ENCODE assay signal across 8 mouse cellular contexts in the genomic region with DNA sequence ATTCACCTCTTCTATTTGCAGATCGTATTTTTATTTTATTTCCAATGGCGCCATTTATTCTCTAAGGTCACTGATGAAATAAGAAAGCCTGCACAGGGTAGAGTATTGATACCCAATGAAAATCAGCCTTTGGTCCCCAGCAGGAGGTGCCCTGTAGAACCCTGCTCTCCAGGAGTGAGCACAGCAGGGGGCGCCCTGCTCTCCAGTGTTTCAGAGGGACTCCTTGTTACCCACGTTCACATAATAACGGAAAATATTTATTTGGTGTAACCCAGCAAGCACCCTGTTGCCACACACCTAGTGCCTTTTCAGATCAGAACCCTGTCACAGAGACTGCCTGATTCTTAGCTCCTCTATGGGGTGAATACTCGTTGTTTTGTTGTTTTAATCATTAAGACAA. TPM values are rescaled to one million over a fixed set of nuclear protein-coding genes. Genes with fewer than 3 reads are reported as not detected.
DNase-seq lines count a peak whose midpoint lies in the region; ATAC-seq and TF ChIP-seq lines count a peak whose summit lies in the region.

No protein-coding gene starts in this region.

- H3K36me3 ChIP-seq in kidney, adult 2 months (ENCODE audit: control insufficient read depth, insufficient read depth, low read length): no peaks in the 10 kb centered on the region
- no peaks in the 10 kb centered on the region for H3K36me3 ChIP-seq in liver, embryonic 14.5 days (replicated peaks; ENCODE audit: control insufficient read depth, insufficient read depth, low read depth)

- DNase-seq in urinary bladder, postnatal 25 days (ENCODE audit: low spot score): peak; percentile 61
- DNase-seq in urinary bladder, postnatal 10 days (ENCODE audit: low spot score): no peak
- DNase-seq in c-Kit-positive CD71-positive TER-119-positive erythroid progenitor cells, embryonic 14.5 days (ENCODE audit: low spot score): peak; percentile 79
- peak; percentile 77 for DNase-seq in kidney, adult 2 months
- DNase-seq in liver, embryonic 14.5 days (ENCODE audit: low read depth in 3 of 3, low spot score in 3 of 3): peak in 1 of 3 experiments; percentile 66
- peak; percentile 96 for DNase-seq in thymus, postnatal 4 days

- H3K27me3 ChIP-seq in kidney, adult 2 months (replicated peaks; ENCODE audit: control insufficient read depth, insufficient read depth, low read length): no peaks in the 10 kb centered on the region
- H3K27me3 ChIP-seq in liver, embryonic 14.5 days (ENCODE audit: control insufficient read depth, insufficient read depth, low read length): no peaks in the 10 kb centered on the region

- ATAC-seq in granulocyte monocyte progenitor cell, adult 5-6 weeks (replicated peaks; ENCODE audit: poor library complexity, severe bottlenecking): peak; percentile 27
- ATAC-seq in liver, embryonic 14.5 days (ENCODE audit: insufficient read depth): peak; percentile 40; the same call in 1 of the 2 replicates
- ATAC-seq in neutrophil, adult 5-6 weeks (ENCODE audit: extremely low read depth, insufficient number of reproducible peaks, low FRiP score, poor library complexity, severe bottlenecking): peak; percentile 35; the same call in 1 of the 2 replicates

- WGBS in kidney, adult 2 months: 43% methylated on average over 6 of the region's 6 CpGs
- WGBS in liver, embryonic 14.5 days (ENCODE audit: insufficient replicate concordance): 21% methylated on average over 6 of the region's 6 CpGs

- TF ChIP-seq CTCF in kidney, adult 2 months (conservative IDR thresholded peaks at IDR 0.05; ENCODE audit: insufficient read depth, insufficient read length, low read depth, low read length): peak; percentile 75
- peak; percentile 93 for TF ChIP-seq CTCF in liver, embryonic 14.5 days (IDR thresholded peaks at IDR 0.05; ENCODE audit: low read depth)

- H3K4me2 ChIP-seq in liver, embryonic 14.5 days (ENCODE audit: low read depth): no peak overlapping the region; the same call in 1 of the 2 replicates

- peaks cover 33% of the 10 kb centered on the region for H3K4me1 ChIP-seq in kidney, adult 2 months (ENCODE audit: control insufficient read depth, insufficient read depth, low read length)
- peaks cover 8 to 32% of the 10 kb centered on the region in 2 experiments for H3K4me1 ChIP-seq in liver, embryonic 14.5 days (replicated peaks; ENCODE audit: control insufficient read depth in 2 of 2, insufficient read depth in 2 of 2, low read length in 1 of 2)

- peak overlapping the region; percentile 9; the same call in 1 of the 2 replicates for H3K27ac ChIP-seq in kidney, adult 2 months (ENCODE audit: insufficient read depth, low read depth, low read length)
- H3K27ac ChIP-seq in liver, embryonic 14.5 days: peak overlapping the region; percentile 54

- no peak overlapping the region for H3K4me3 ChIP-seq in kidney, adult 2 months (ENCODE audit: insufficient read depth, low read depth, low read length)
- H3K4me3 ChIP-seq in liver, embryonic 14.5 days (ENCODE audit: insufficient read depth in 1 of 2, low read depth in 2 of 2, low read length in 2 of 2): no peak overlapping the region

- H3K9me3 ChIP-seq in liver, embryonic 14.5 days (ENCODE audit: control insufficient read depth, low read length): no peaks in the 10 kb centered on the region

- no peak overlapping the region for H3K9ac ChIP-seq in liver, embryonic 14.5 days (replicated peaks)

- TF ChIP-seq POLR2A in kidney, adult 2 months (IDR thresholded peaks at IDR 0.05; ENCODE audit: low read depth, low read length): no peak

- no peak for TF ChIP-seq EP300 in liver, embryonic 14.5 days (IDR thresholded peaks at IDR 0.05; ENCODE audit: low read depth)

RNA-seq across cellular contexts. Expression of a gene that starts 11.3 kb away (rescaled TPM):
- total RNA-seq in granulocyte monocyte progenitor cell, adult 5-6 weeks (2014; fragmentation: Nextera tagmentation): 112 and 113 TPM in 2 replicates
- total RNA-seq in granulocyte monocyte progenitor cell, adult 5-6 weeks (2017): 97.9 and 112 TPM in 2 replicates
- 40.6 and 46.6 TPM in 2 replicates for polyA plus RNA-seq in kidney, adult 2 months (2012; rRNA removed)
- 10.9 and 11.5 TPM in 2 replicates for polyA plus RNA-seq in liver, embryonic 14.5 days (2012; rRNA removed)
- polyA plus RNA-seq in liver, embryonic 14.5 days (2014; fragmentation: Nextera tagmentation; extraction: Ambion mirVana): 2.8 and 3.2 TPM in 2 replicates
- total RNA-seq in neutrophil, adult 5-6 weeks (2017): 65.3 and 69.0 TPM in 2 replicates
